Mouse (Mus musculus) cortical plate, adult 2 months (tissue): Measurements from ENCODE around the gene Kcnt1.

Source experiments
- CTCF ChIP-seq: fragments of 200-500 bp; IDR thresholded peaks from 2 replicates; pipeline ENCODE4 v1.5.1; 2011; ENCODE audit warnings: mild to moderate bottlenecking, control low read depth, low read length; ENCODE audit not compliant: insufficient read depth; ENCODE audit errors: extremely low read depth
- POLR2A ChIP-seq: fragments of 200-500 bp; IDR thresholded peaks from 2 replicates; pipeline ENCODE4 v1.6.1; 2011; ENCODE audit warnings: mild to moderate bottlenecking, low read length, control low read depth; ENCODE audit not compliant: insufficient read depth; ENCODE audit errors: extremely low read depth

GRCm38 (mm10) chr2:25884756-25885155 is 21.2 kb downstream of the Kcnt1 start:
- no peak for TF ChIP-seq CTCF
- TF ChIP-seq POLR2A = no peak
